Mouse (Mus musculus) spleen, postnatal 14 days (tissue): ENCODE measurements at regions not wholly inside any gene's neighbourhood (a gene's known extent, or its start where the extent isn't known, plus 50 kb on each side); places are given as distances from the start of the nearest gene placed in this dataset.

ENCODE experiments used
- DNase-seq, 2 experiments: peaks; one replicate each; pipeline ENCODE4 v3.0.0; 2021 to 2022; ENCODE audit warnings: low spot score in 2 of 2

GRCm38 (mm10) chr17:80891656-80892055 is 52.8 kb upstream of the Tmem178 start:
- no peak for DNase-seq

- DNase-seq = no peak
Measured at GRCm38 (mm10) chr17:80889095-80889494, 55.3 kb upstream of the Tmem178 start.

- DNase-seq = no peak
Measured at GRCm38 (mm10) chr17:80887749-80888119, 56.7 kb upstream of the Tmem178 start.

- DNase-seq = no peak
Measured at GRCm38 (mm10) chr17:80887021-80887748, 57.2 kb upstream of the Tmem178 start.

GRCm38 (mm10) chr17:80886211-80886701 is 58.2 kb upstream of the Tmem178 start:
- no peak for DNase-seq

- no peak for DNase-seq
Measured at GRCm38 (mm10) chr17:80885706-80886105, 58.7 kb upstream of the Tmem178 start.

GRCm38 (mm10) chr17:80884886-80885285 is 59.5 kb upstream of the Tmem178 start:
- no peak for DNase-seq

- DNase-seq = no peak
Measured at GRCm38 (mm10) chr17:80882476-80882875, 62.0 kb upstream of the Tmem178 start.

GRCm38 (mm10) chr17:80880325-80880724 is 64.1 kb upstream of the Tmem178 start:
- no peak for DNase-seq

GRCm38 (mm10) chr17:80875352-80876044 is 68.9 kb upstream of the Tmem178 start:
- no peak for DNase-seq

- no peak for DNase-seq
Measured at GRCm38 (mm10) chr17:80870965-80871364, 73.5 kb upstream of the Tmem178 start.

- no peak for DNase-seq
Measured at GRCm38 (mm10) chr17:80862338-80862737, 82.1 kb upstream of the Tmem178 start.

GRCm38 (mm10) chr17:80846996-80847810 is 97.2 kb upstream of the Tmem178 start:
- no peak for DNase-seq

- no peak for DNase-seq
Measured at GRCm38 (mm10) chr17:80845349-80845748, 99.1 kb upstream of the Tmem178 start.

GRCm38 (mm10) chr17:80841903-80842302 is 102.5 kb upstream of the Tmem178 start:
- no peak for DNase-seq

GRCm38 (mm10) chr17:80840896-80841295 is 103.5 kb upstream of the Tmem178 start:
- DNase-seq = no peak

GRCm38 (mm10) chr17:80840452-80840851 is 104.0 kb upstream of the Tmem178 start:
- DNase-seq = no peak

GRCm38 (mm10) chr17:80834701-80835100 is 106.4 kb upstream of the Map4k3 start:
- no peak for DNase-seq

- DNase-seq = no peak
Measured at GRCm38 (mm10) chr17:80834176-80834517, 105.9 kb upstream of the Map4k3 start.

GRCm38 (mm10) chr17:80833355-80834175 is 105.3 kb upstream of the Map4k3 start:
- DNase-seq = no peak

GRCm38 (mm10) chr17:80831686-80832085 is 103.4 kb upstream of the Map4k3 start:
- no peak for DNase-seq

- no peak for DNase-seq
Measured at GRCm38 (mm10) chr17:80827896-80828295, 99.6 kb upstream of the Map4k3 start.
